Mouse (Mus musculus): Measurements from ENCODE around the gene Emilin1. TPM values are rescaled to one million over a fixed set of nuclear protein-coding genes. Genes with fewer than 3 reads are reported as not detected.
A peak's percentile ranks its signal among the peaks of the same experiment; 100 is the strongest.

The Emilin1 gene
- polyA plus RNA-seq, 2 experiments: 18.4 to 21.3 TPM

DNA sequence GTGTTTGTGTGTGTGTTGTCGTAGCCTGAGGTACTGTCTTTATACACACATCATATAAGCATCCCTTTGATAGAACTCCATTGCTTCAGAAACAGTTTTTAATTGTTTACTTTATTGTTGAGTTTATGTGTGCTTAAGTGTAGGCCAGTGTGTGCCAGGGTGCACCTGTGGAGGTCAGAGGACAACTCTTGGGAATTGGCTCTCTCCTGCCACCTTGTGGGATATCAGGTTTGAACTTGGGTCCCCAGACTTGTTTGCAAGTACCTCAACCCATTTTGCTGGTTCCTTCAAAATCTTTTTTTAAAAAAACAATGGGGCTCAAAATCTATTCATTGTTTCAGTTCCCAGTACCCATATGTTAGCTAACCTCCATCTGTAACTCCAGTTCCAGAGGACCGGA lies 29.8 kb downstream of the Emilin1 start:
- Histone ChIP-seq H3K36me3 (replicated peaks; ENCODE audit: control insufficient read depth, insufficient read depth, low read depth) (no peaks in the 10 kb centered on the region), H3K27me3 (ENCODE audit: control insufficient read depth, insufficient read depth, low read length) (peaks cover 5% of the 10 kb centered on the region; the same call in 1 of the 2 replicates)
- 71% methylated on average over 2 of the region's 2 CpGs for WGBS (ENCODE audit: insufficient replicate concordance)

DNA sequence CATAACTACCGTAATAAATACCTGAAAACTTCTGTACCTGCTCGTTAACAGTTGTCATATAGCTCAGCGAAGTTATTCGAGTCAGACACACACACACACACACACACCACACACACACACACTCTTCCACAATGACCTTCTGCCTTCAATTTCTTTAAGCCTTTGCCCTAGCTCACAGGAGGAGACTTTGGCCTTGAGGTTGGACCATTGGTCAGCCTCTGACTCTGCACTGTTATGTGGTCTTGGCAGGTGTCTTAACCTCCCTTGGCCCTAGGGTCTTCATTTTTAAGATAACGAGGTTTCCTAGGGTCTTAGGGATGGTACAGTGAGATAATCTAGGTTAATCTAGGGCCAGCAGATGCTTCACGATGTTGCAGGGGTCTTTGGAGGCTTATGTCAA lies 31.1 kb downstream of the Emilin1 start:
- 65% methylated on average over 6 of the region's 6 CpGs for WGBS (ENCODE audit: insufficient replicate concordance)
- no peaks in the 10 kb centered on the region for H3K9me3 ChIP-seq (ENCODE audit: control insufficient read depth, low read length)
- DNase-seq (ENCODE audit: low read depth in 3 of 3, low spot score in 3 of 3) (no peak), ATAC-seq (ENCODE audit: insufficient read depth) (no peak)
- no peak overlapping the region for H3K27ac ChIP-seq
- TF ChIP-seq EP300 (IDR thresholded peaks at IDR 0.05; ENCODE audit: low read depth) (no peak), CTCF (IDR thresholded peaks at IDR 0.05; ENCODE audit: low read depth) (no peak)
- peaks cover under 1 to 7% of the 10 kb centered on the region in 2 experiments; a peak in 3 of 4 replicates for H3K4me1 ChIP-seq (replicated peaks; ENCODE audit: control insufficient read depth in 2 of 2, insufficient read depth in 2 of 2, low read length in 1 of 2)
- H3K36me3 ChIP-seq (replicated peaks; ENCODE audit: control insufficient read depth, insufficient read depth, low read depth): no peaks in the 10 kb centered on the region
- peaks cover 5% of the 10 kb centered on the region; the same call in 1 of the 2 replicates for H3K27me3 ChIP-seq (ENCODE audit: control insufficient read depth, insufficient read depth, low read length)
- no peak overlapping the region for H3K4me3 ChIP-seq (ENCODE audit: insufficient read depth in 1 of 2, low read depth in 2 of 2, low read length in 2 of 2)
- no peak overlapping the region for H3K9ac ChIP-seq (replicated peaks)
- H3K4me2 ChIP-seq (ENCODE audit: low read depth): no peak overlapping the region

More for the DNA sequence above, 29.8 kb downstream of the Emilin1 start:
- Histone ChIP-seq H3K9me3 (ENCODE audit: control insufficient read depth, low read length) (no peaks in the 10 kb centered on the region), H3K4me2 (ENCODE audit: low read depth) (no peak overlapping the region), H3K27ac (no peak overlapping the region), H3K9ac (replicated peaks) (no peak overlapping the region), H3K4me1 (replicated peaks; ENCODE audit: control insufficient read depth in 2 of 2, insufficient read depth in 2 of 2, low read length in 1 of 2) (no peaks in the 10 kb centered on the region), H3K4me3 (ENCODE audit: insufficient read depth in 1 of 2, low read depth in 2 of 2, low read length in 2 of 2) (no peak overlapping the region)
- DNase-seq (ENCODE audit: low read depth in 3 of 3, low spot score in 3 of 3): no peak
- TF ChIP-seq EP300 (IDR thresholded peaks at IDR 0.05; ENCODE audit: low read depth): no peak
- TF ChIP-seq CTCF (IDR thresholded peaks at IDR 0.05; ENCODE audit: low read depth): peak; percentile 58
- ATAC-seq (ENCODE audit: insufficient read depth): no peak

DNA sequence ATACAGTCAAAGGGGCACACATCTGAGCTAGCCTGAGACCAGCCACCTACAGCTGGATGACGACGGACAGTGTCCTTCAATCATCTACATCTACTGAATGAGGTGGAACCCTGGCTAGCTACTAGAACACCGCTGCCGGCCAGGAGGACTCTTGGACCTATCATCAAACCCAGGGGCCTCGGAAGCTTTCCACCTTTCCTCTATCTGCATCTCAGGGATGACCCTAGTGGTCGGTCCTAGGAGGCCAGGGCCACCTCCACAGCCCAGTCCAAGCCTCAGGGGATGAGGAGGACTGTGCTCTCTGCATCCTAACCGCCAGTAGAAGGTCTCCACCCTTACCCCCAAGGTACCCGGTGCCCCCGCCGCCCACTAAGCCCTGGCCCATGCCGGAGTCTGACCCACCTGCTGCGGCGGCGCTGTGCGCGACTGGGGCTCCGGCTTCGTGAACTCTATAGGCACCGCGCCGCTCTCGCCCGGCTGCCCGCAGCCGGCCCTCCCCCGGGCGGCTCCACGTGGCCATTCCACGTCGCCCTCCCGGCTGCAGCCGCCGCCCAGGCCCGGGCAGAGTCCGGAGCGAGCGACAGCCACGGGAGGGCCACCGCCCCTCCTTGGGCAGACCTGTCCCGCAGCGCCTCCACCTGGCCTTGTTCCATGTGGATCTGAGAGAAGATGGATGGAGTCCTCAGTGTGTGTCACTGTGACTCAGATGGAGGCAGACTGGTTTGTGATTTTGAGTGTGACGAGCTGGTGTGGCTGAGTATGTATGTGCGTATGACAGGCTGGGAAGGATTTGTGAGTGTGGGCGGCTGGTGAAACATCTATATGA lies 32.0 kb downstream of the Emilin1 start, which contains the start of gene Cgref1:
Gene Cgref1 (minus strand): TSS at position 636 of the 826 bp plus-strand sequence.
- Histone ChIP-seq H3K36me3 (replicated peaks; ENCODE audit: control insufficient read depth, insufficient read depth, low read depth) (no peaks in the 10 kb centered on the region), H3K4me2 (ENCODE audit: low read depth) (peak within 1 kb of the TSS; percentile 52), H3K9me3 (ENCODE audit: control insufficient read depth, low read length) (no peaks in the 10 kb centered on the region), H3K4me3 (ENCODE audit: insufficient read depth in 1 of 2, low read depth in 2 of 2, low read length in 2 of 2) (peak within 1 kb of the TSS; percentile 10 to 43), H3K9ac (replicated peaks) (no peak within 1 kb of the TSS), H3K27me3 (ENCODE audit: control insufficient read depth, insufficient read depth, low read length) (peaks cover 5% of the 10 kb centered on the region; the same call in 1 of the 2 replicates), H3K27ac (no peak within 1 kb of the TSS), H3K4me1 (replicated peaks; ENCODE audit: control insufficient read depth in 2 of 2, insufficient read depth in 2 of 2, low read length in 1 of 2) (peaks cover 3 to 10% of the 10 kb centered on the region in 2 experiments)
- 8% methylated on average over 44 of the region's 44 CpGs for WGBS (ENCODE audit: insufficient replicate concordance)
- no peak for DNase-seq (ENCODE audit: low read depth in 3 of 3, low spot score in 3 of 3)
- TF ChIP-seq CTCF (IDR thresholded peaks at IDR 0.05; ENCODE audit: low read depth) (peak; percentile 58), EP300 (IDR thresholded peaks at IDR 0.05; ENCODE audit: low read depth) (no peak)
- peak; percentile 34; the same call in 1 of the 2 replicates for ATAC-seq (ENCODE audit: insufficient read depth)

DNA sequence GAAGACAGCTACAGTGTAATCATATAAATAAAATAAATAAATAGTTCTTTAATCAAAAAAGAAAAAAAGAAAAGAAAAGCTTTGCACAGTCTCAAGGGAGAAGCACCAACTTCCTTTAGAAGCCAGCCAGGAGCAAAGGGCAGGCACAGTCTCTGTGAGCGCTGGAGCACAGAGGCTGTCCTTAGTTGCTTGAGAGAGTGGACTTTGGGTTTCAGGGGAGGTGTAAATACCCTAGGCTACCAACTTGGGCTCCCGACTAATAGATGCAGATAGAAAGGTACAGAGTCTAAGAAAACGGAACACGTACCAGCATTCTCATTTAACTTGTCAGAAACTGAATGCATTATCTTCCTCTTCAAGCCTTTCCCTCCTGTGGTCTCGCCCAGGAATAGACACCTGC lies 35.4 kb downstream of the Emilin1 start:
- DNase-seq (ENCODE audit: low read depth in 3 of 3, low spot score in 3 of 3): no peak
- Histone ChIP-seq H3K4me2 (ENCODE audit: low read depth) (no peak overlapping the region), H3K4me1 (replicated peaks; ENCODE audit: control insufficient read depth in 2 of 2, insufficient read depth in 2 of 2, low read length in 1 of 2) (peaks cover 5 to 12% of the 10 kb centered on the region in 2 experiments), H3K9me3 (ENCODE audit: control insufficient read depth, low read length) (no peaks in the 10 kb centered on the region), H3K4me3 (ENCODE audit: insufficient read depth in 1 of 2, low read depth in 2 of 2, low read length in 2 of 2) (no peak overlapping the region), H3K36me3 (replicated peaks; ENCODE audit: control insufficient read depth, insufficient read depth, low read depth) (no peaks in the 10 kb centered on the region; the same call in 1 of the 2 replicates), H3K9ac (replicated peaks) (no peak overlapping the region), H3K27me3 (ENCODE audit: control insufficient read depth, insufficient read depth, low read length) (peaks cover 5% of the 10 kb centered on the region; the same call in 1 of the 2 replicates), H3K27ac (no peak overlapping the region)
- 56% methylated on average over 5 of the region's 5 CpGs for WGBS (ENCODE audit: insufficient replicate concordance)
- no peak for TF ChIP-seq EP300 (IDR thresholded peaks at IDR 0.05; ENCODE audit: low read depth)
- no peak for TF ChIP-seq CTCF (IDR thresholded peaks at IDR 0.05; ENCODE audit: low read depth)
- no peak for ATAC-seq (ENCODE audit: insufficient read depth)

DNA sequence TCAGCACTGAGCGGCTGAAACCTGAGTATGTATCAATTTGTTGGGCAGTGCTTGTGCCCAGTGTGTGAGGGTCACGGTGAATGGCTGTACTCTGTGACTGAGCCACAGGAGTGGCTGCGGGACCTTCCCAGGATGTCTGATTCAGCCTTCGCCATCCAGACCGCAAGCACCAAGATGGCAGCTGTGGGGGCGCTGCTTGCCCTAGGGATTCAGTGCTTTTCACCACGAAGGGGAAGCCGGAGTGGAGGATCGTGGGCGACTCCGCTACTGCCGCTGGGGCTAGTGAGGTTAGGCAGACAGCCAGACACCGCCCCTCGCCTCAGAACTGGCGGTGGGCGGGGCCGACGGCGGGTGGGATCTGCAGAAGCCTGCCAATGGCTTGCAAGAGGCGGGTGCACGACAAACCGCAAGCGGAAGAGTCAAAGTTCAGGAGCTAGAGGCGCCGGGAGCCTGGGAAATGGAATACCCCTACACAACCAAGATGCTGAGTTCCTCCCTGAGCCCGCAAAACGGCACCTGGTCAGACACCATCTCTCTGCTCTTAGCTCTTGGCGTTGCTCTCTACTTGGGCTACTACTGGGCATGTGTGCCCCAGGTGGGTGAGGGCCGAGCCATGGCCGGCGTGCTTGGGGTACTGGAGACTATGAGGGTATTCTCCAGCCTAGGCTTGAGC lies 36.6 kb downstream of the Emilin1 start:
- Histone ChIP-seq H3K36me3 (replicated peaks; ENCODE audit: control insufficient read depth, insufficient read depth, low read depth) (peaks cover 7% of the 10 kb centered on the region), H3K9ac (replicated peaks) (peak overlapping the region; percentile 83), H3K4me2 (ENCODE audit: low read depth) (peak overlapping the region; percentile 94), H3K4me1 (replicated peaks; ENCODE audit: control insufficient read depth in 2 of 2, insufficient read depth in 2 of 2, low read length in 1 of 2) (peaks cover 5 to 12% of the 10 kb centered on the region in 2 experiments), H3K27ac (no peak overlapping the region), H3K27me3 (ENCODE audit: control insufficient read depth, insufficient read depth, low read length) (peaks cover 5% of the 10 kb centered on the region; the same call in 1 of the 2 replicates), H3K9me3 (ENCODE audit: control insufficient read depth, low read length) (no peaks in the 10 kb centered on the region), H3K4me3 (ENCODE audit: insufficient read depth in 1 of 2, low read depth in 2 of 2, low read length in 2 of 2) (peak overlapping the region; percentile 87 to 92)
- TF ChIP-seq EP300 (IDR thresholded peaks at IDR 0.05; ENCODE audit: low read depth) (no peak), CTCF (IDR thresholded peaks at IDR 0.05; ENCODE audit: low read depth) (peak; percentile 46)
- WGBS (ENCODE audit: insufficient replicate concordance): under 1% methylated on average over 31 of the region's 31 CpGs
- ATAC-seq (ENCODE audit: insufficient read depth) (peak; percentile 88), DNase-seq (ENCODE audit: low read depth in 3 of 3, low spot score in 3 of 3) (peak; percentile 74 to 76 (median 75))

Measured in liver, embryonic 14.5 days (tissue).